Mouse (Mus musculus) lung, postnatal 0 days (tissue): ENCODE data around the gene Haus7. TPM values are rescaled to one million over a fixed set of nuclear protein-coding genes. Genes with fewer than 3 reads are reported as not detected.

Experiments
- ATAC-seq: fragments of 200-750 bp; cut with Nextera tagmentation; 2 replicates; pipeline ENCODE4 v1.8.0; 2017; ENCODE audit warnings: moderate library complexity
- DNase-seq: peaks from one replicate; pipeline ENCODE4 v3.0.0-alpha.2; 2016; ENCODE audit warnings: low spot score
- H3K27ac ChIP-seq: fragments of 300-500 bp; sonication (generic); 2 replicates; pipeline ENCODE4 v1.5.1; 2014; ENCODE audit warnings: antibody characterized with exemption, mild to moderate bottlenecking, low read length, mixed read lengths
- H3K27me3 ChIP-seq: fragments of 300-500 bp; sonication (generic); replicated peaks from 2 replicates; pipeline ENCODE4 v1.6.1; 2014; ENCODE audit warnings: low read length, mixed read lengths; ENCODE audit not compliant: insufficient read depth
- H3K36me3 ChIP-seq: fragments of 300-500 bp; sonication (generic); 2 replicates; pipeline ENCODE4 v1.6.1; 2014; ENCODE audit warnings: low read length, mixed read lengths; ENCODE audit not compliant: insufficient read depth
- H3K4me1 ChIP-seq: fragments of 300-500 bp; sonication (generic); 2 replicates; pipeline ENCODE4 v1.6.1; 2014; ENCODE audit warnings: antibody characterized with exemption, low read depth, low read length, mixed read lengths; ENCODE audit not compliant: insufficient read depth
- H3K4me2 ChIP-seq: fragments of 300-500 bp; sonication (generic); replicated peaks from 2 replicates; pipeline ENCODE4 v1.6.1; 2014; ENCODE audit warnings: low read depth, mild to moderate bottlenecking, low read length, moderate library complexity, mixed read lengths
- H3K4me3 ChIP-seq: fragments of 300-500 bp; sonication (generic); 2 replicates; pipeline ENCODE4 v1.5.1; 2014; ENCODE audit warnings: low read depth, low read length
- H3K9ac ChIP-seq: fragments of 300-500 bp; sonication (generic); replicated peaks from 2 replicates; pipeline ENCODE4 v1.6.1; 2014; ENCODE audit warnings: low read depth, mild to moderate bottlenecking
- H3K9me3 ChIP-seq: fragments of 300-500 bp; sonication (generic); 2 replicates; pipeline ENCODE4 v1.6.1; 2016; ENCODE audit warnings: low read length, mixed read lengths
- CTCF ChIP-seq: IDR thresholded peaks from 2 replicates; pipeline ENCODE4 v1.5.1; 2016; ENCODE audit warnings: antibody characterized with exemption, mild to moderate bottlenecking
- EP300 ChIP-seq: IDR thresholded peaks from 2 replicates; pipeline ENCODE4 v1.6.1; 2016; ENCODE audit warnings: antibody characterized with exemption, mild to moderate bottlenecking, control low read depth
- WGBS: fragments of 180-500 bp; shearing (Covaris S2); extraction: QIAGEN DNeasy Blood & Tissue Kit; methylation state at CpG from one replicate; pipeline ENCODE4 v1.1.7; 2014; 5-methylcytosine and 5-hydroxymethylcytosine counted together
- polyA plus RNA-seq: library from polyadenylated mRNA; unstranded; fragments of >200 nt; fragmentation: Nextera tagmentation; extraction: Ambion mirVana; gene quantifications from 2 replicates; pipeline ENCODE4 v1.2.1, GENCODE M21; 2015

The Haus7 gene
- polyA plus RNA-seq, 1 experiment from 2014 or later, result 31.8 TPM

DNA sequence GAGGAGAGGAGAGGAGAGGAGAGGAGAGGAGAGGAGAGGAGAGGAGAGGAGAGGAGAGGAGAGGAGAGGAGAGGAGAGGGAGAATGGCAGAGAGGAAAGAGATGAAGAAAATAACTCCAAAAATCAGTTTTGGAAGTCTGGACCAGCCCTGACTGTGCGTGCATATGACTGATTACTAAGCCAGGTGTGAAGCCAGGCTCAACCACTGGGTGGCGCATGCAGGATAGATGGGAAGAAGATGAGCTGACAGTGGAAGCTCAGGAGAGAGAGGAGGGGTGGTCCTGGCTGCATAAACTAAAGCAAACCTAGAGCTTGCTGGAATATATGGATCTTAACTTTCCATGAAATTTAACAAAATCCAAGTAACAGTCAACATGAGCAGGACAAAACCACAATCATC, 6.9 kb downstream of the Haus7 start:
- H3K27me3 ChIP-seq, result no peaks in the 10 kb centered on the region
- H3K4me1 ChIP-seq, result no peaks in the 10 kb centered on the region
- no peak overlapping the region for H3K4me3 ChIP-seq
- H3K36me3 ChIP-seq, result no peaks in the 10 kb centered on the region
- H3K9me3 ChIP-seq, result no peaks in the 10 kb centered on the region
- no peak for ATAC-seq
- no peak for DNase-seq
- WGBS, result 28% methylated on average over 2 of the region's 2 CpGs
- no peak overlapping the region for H3K9ac ChIP-seq
- TF ChIP-seq CTCF (peak; percentile 77), EP300 (no peak)
- no peak overlapping the region for H3K27ac ChIP-seq
- H3K4me2 ChIP-seq, result no peak overlapping the region

GRCm38 (mm10) chrX:73441428-73441827, 17.4 kb downstream of the Haus7 start:
- DNase-seq (no peak), ATAC-seq (no peak)
- TF ChIP-seq EP300 (no peak), CTCF (no peak)
- no peak overlapping the region for H3K4me2 ChIP-seq
- H3K27me3 ChIP-seq, result no peaks in the 10 kb centered on the region
- 64% methylated on average over 2 of the region's 2 CpGs for WGBS
- no peak overlapping the region for H3K4me3 ChIP-seq
- H3K9me3 ChIP-seq, result no peaks in the 10 kb centered on the region
- no peak overlapping the region for H3K9ac ChIP-seq
- no peaks in the 10 kb centered on the region for H3K36me3 ChIP-seq
- H3K27ac ChIP-seq, result no peak overlapping the region
- no peaks in the 10 kb centered on the region for H3K4me1 ChIP-seq

GRCm38 (mm10) chrX:73435252-73435651, 23.6 kb downstream of the Haus7 start, which contains the start of gene Trex2:
Gene Trex2 (minus strand): TSS chrX:73435344.
- TF ChIP-seq EP300 (no peak), CTCF (no peak)
- Histone ChIP-seq H3K4me1 (no peaks in the 10 kb centered on the region), H3K9me3 (no peaks in the 10 kb centered on the region), H3K36me3 (no peaks in the 10 kb centered on the region), H3K4me2 (no peak within 1 kb of the TSS), H3K27ac (no peak within 1 kb of the TSS), H3K9ac (no peak within 1 kb of the TSS), H3K27me3 (no peaks in the 10 kb centered on the region), H3K4me3 (no peak within 1 kb of the TSS)
- WGBS, result 44% methylated on average over 11 of the region's 11 CpGs
- ATAC-seq (peak; percentile 26; the same call in 1 of the 2 replicates), DNase-seq (no peak)

- DNase-seq, result peak; percentile 37
- Histone ChIP-seq H3K36me3 (no peaks in the 10 kb centered on the region), H3K9me3 (no peaks in the 10 kb centered on the region), H3K27ac (no peak overlapping the region), H3K4me1 (no peaks in the 10 kb centered on the region), H3K9ac (no peak overlapping the region), H3K27me3 (no peaks in the 10 kb centered on the region), H3K4me3 (no peak overlapping the region), H3K4me2 (no peak overlapping the region)
- 47% methylated on average over 4 of the region's 5 CpGs for WGBS
- ATAC-seq, result peak; percentile 77
- TF ChIP-seq EP300 (no peak), CTCF (no peak)
Measured at GRCm38 (mm10) chrX:73432850-73433249, 26.0 kb downstream of the Haus7 start.

- no peaks in the 10 kb centered on the region for H3K27me3 ChIP-seq
- no peaks in the 10 kb centered on the region for H3K4me1 ChIP-seq
- DNase-seq, result peak; percentile 41
- 82% methylated on average over 2 of the region's 2 CpGs for WGBS
- no peak overlapping the region for H3K27ac ChIP-seq
- no peaks in the 10 kb centered on the region for H3K9me3 ChIP-seq
- ATAC-seq, result no peak
- no peak overlapping the region for H3K4me2 ChIP-seq
- TF ChIP-seq CTCF (peak; percentile 41; the same call in 1 of the 2 replicates), EP300 (no peak)
- no peaks in the 10 kb centered on the region for H3K36me3 ChIP-seq
- H3K9ac ChIP-seq, result no peak overlapping the region
- H3K4me3 ChIP-seq, result no peak overlapping the region
Measured at GRCm38 (mm10) chrX:73430036-73430435, 28.8 kb downstream of the Haus7 start.

- TF ChIP-seq CTCF (no peak), EP300 (no peak)
- WGBS, result 16% methylated on average over 1 of the region's 1 CpGs
- Histone ChIP-seq H3K9me3 (no peaks in the 10 kb centered on the region), H3K4me2 (no peak overlapping the region), H3K27me3 (no peaks in the 10 kb centered on the region), H3K36me3 (no peaks in the 10 kb centered on the region), H3K27ac (no peak overlapping the region), H3K4me1 (no peaks in the 10 kb centered on the region), H3K9ac (no peak overlapping the region), H3K4me3 (no peak overlapping the region)
- DNase-seq (no peak), ATAC-seq (no peak)
Measured at GRCm38 (mm10) chrX:73412767-73413166, 46.1 kb downstream of the Haus7 start.
